Mouse (Mus musculus): ENCODE data around the gene Atp9a.

The Atp9a gene

DNA sequence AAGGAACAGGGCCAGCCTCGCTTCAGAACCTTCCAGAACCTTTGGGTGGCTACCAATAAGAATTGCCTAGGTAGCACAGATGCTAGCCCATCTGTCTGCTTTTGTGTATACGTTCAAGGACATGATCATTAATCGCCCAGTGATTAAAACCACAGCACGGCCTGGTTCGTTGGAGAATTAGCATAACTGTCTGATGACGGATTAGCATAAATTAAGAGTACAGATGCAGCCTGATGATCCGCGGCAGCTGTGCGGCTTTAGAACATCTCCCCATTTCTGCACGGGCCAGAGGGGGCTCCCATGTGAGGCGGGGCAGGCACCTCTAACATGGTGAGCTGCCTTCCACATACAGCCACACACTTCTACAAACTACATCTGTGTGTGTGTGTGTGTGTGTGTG lies 100.0 kb downstream of the Atp9a start:
- no peak for DNase-seq (ENCODE audit: low read depth, low spot score)

DNA sequence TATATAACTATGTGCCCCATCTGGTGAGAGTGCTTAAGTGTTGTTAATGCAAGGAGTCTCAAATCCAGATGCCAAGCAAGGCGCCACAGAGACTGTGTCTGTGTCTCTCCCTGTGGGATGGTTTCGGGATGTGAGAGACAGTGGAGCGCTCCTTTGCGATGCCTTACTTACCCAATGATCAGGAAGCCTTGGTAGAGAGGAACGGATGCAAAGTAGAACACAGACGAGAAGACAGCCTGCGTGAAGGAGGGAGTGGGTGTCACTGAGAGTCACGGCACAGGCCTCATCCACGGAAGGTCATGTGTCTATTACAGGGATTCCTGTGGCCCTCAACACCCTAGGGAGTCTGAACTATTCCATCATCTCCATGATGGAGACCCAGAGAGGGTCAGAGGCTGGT lies 101.7 kb downstream of the Atp9a start:
- no peak for DNase-seq (ENCODE audit: low read depth, low spot score)

DNA sequence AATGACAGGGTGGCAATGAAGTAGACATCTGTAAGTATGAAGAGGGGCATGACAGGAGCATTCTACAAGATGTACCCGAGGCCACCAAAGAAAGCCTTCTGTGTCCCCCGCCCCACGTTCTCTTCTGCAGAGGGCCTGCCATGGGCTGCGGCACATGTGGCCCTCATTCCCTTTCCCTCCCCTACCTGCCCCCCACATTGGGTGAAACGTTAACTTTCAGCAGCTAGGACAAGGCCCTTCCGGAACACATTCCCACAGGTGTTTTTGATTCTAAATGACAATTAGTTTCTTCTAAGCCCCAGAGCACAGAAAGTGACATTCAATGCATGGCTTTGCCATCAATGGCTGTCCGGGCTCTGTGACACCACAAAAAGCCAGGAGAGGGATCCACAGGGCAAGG lies 107.3 kb downstream of the Atp9a start:
- no peak for DNase-seq (ENCODE audit: low read depth, low spot score)

DNA sequence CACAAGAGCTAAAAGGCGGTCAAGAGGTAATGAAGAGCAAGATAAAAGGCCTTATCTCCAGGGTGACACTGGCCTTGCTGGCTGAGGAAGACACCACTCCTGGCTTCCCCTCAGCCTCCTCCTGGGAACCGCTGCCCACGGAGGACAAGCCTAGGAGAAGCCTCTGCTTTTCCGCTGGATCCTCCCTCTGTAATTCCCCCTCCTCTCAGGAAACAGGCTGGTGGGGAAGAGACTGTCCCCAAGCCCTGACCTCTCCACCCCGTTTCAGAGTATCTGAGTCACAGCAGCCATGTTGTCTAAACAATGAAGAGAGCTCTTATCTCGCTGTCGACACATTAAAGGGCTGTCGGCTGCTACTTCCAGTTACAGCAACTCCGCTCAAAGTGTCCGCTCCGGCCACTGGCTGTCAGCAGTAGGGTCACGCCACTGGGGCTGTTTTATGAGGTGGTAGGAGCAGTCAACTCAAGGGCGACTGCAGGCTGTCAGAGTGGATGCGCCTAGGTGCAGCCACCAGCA lies 108.8 kb downstream of the Atp9a start:
- no peak for DNase-seq (ENCODE audit: low read depth, low spot score)

DNA sequence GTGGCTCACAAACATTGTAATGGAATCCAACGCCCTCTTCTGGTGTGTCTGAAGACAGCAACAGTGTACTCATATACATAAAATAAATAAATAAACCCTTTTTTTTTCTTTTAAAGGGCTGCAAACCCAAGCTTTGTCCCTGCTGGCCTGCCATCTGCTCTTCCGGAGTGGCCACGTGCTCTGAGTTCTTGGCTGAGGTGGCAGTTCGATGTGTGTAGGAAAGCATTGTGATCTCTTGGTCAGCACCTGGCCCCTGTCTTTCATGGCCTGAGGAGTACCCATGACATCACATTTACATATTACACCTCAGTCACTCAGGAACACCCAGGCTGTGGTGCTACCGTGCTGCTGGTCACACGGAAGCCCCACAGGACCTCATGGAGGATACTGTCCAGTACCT lies 109.7 kb downstream of the Atp9a start:
- DNase-seq (ENCODE audit: low read depth, low spot score) = no peak

DNA sequence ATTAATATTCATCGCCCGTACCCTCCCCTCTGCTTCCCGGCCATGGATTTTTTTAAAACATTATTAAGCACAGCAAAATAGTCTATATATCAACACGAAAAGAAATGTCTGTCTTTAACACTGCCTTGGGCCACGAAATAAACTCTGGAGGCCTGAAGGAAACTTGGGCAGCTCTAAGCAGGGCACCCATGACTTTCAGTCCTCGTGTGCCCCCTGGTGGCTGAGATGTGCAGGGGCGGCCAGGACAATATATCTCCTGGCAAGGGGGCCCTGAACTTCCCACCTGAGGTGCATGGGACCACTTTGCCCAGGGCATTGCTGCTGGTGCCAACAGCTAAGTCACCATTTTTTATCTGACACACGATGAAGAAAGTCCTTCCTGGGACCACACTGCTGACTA lies 113.4 kb downstream of the Atp9a start:
- peak; percentile 5 for DNase-seq (ENCODE audit: low read depth, low spot score)

DNA sequence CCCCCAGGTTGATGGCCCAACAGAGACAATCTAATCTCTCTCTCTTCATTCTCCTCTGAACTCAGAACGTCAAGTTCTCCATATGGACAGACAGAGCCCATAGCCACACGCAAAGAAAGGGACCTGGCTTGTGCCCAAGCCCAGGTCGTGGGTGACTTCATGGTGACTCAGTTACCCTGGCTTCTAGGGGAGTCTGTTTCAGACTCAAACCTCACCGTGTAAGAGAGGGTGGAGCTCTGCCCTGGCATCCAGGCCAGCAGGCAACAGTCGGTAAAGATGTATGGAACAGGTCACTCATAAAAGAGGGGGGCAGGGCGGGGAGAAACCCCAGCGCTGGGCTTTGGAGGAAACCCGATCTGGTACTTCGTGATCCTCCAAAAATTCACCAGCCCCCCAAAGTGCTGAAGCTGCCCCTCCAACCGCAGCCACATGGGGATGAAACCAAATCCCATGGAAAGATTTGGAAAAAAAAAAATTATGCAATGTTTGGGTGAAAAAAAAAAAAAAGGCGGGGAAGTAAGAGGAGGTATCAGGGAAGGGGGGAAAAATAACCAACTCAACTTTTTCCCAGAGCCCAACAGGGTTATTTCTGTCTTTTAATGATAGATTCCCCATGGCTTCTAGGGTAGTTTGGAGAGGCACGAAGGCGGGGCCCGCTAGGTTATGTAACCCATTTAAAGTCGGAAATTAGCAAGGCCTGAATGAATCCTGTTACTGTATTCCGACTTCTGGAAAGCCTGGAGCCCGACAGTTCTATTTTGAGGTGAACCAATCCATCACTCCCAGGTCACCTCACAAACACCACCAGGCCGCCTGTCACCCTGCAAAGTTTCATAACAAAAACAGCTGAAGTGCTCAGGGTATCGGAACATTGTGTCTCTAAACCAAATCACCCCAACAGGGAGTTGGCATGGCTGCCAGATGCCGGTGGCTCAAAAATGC lies 114.1 kb downstream of the Atp9a start:
- no peak for DNase-seq (ENCODE audit: low read depth, low spot score)

DNA sequence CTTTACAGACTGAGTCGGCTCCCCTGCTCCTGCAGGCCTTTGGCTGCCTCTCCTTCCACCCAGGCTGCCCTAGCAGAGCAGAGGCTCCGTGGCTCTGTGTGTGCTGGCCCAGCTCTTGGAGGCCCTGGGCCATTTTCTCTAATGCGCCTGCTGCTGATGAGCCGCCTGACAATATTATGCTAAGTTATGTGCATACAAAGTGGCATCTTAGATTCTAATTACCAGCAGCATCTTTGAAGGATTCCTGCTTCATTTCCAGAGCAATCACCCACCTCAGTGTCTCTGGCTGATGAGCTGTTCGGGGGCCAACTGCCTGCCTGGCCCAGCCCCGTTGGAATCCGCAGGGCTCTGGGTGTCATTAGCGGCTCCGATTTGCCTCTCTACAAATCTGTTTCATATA lies 115.8 kb downstream of the Atp9a start:
- no peak for DNase-seq (ENCODE audit: low read depth, low spot score)

DNA sequence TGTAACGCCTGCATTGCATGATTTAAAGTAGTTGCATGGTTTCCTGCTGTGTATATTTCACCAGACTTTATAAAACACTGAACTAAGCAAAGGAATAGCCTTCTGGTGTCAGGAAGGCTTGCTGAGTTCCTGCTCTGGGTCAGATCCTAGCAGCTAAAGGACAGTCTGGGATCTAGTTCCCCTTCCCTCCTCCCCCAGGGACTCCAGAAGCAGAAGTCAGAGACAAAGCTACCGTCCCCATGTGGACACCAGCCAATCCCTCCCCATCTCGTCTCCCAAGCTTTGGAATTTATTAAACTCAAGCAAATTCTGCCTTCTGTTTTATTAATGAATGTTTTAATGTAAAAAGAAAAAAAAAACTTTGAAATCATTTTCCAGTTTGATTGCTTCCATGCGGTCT lies 117.1 kb downstream of the Atp9a start:
- DNase-seq (ENCODE audit: low read depth, low spot score) = no peak

DNA sequence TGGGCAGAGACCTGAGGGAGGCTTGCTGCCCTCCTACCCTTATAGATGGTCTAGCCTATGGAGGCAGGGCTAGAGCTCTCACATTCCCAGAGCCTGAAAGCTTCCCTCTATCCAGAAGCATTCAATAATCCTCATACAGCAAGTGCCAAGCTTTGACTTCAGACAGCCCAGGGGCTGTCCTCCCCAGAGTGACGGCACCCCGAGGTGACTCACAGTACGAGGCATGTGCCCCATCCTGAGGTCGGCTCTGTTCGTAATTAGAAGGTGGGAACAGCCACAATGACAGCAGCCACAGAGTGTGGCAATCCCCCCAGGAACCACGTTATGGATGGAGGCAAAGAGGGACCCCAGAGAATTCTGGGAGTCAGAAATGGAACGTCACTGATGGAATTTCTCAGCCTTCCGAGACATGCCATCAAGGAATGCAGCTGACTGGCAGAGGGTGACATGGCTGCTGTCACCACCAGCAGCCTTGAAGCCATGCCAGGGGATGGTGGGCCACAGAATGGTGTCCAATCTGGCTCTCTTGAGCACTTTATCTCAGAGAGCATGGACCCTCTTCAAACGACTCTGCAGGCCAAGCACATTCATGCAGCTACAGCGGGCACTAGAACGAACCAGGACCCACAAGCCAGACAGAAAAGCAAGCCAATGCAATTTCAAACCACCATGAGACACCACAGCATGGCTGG lies 121.0 kb downstream of the Atp9a start:
- no peak for DNase-seq (ENCODE audit: low read depth, low spot score)

DNA sequence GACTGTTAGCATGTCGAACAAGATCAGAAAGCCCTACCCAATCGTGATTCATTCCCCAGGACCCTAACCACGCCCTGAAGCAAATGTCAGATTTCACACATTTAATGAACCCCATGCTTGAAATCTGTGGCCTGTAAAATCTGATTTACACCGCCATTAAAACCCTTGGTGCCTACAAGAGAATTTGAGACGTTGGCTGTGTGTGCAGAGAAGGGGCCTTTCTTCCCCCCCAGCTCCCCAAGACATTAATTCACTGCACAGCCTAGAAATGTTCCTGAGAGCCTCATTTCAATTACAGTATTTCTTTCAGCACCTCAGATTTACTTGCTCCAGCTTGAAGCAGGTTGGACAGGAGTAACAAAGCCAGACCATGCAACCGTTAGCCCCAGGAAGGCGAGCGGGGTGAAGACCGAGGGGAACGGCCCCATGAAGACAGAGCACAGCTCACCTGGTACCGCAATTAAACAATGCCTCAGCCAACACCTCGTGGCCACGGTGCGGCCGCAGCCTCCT lies 123.9 kb downstream of the Atp9a start:
- no peak for DNase-seq (ENCODE audit: low read depth, low spot score)

DNA sequence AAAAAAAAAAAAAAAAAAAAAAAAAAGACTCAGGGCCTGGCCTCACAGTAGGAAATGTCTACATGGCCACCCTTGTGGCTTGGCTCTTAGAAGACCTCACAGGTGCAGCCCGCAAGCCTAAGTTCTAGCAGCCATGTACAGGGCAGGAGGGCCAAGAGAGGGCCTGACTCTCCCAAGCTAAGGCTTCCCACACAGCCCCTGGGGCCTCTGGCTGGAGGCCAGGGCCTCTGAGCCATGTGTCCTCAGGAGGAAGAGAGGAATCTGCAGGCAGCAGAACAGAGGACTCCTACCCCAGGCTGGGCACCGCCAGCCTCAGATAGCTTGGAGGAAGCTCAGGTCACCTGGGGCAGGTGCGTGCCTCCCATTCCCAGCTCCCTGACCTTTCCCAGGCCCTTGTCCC lies 127.0 kb downstream of the Atp9a start:
- DNase-seq (ENCODE audit: low read depth, low spot score) = no peak

DNA sequence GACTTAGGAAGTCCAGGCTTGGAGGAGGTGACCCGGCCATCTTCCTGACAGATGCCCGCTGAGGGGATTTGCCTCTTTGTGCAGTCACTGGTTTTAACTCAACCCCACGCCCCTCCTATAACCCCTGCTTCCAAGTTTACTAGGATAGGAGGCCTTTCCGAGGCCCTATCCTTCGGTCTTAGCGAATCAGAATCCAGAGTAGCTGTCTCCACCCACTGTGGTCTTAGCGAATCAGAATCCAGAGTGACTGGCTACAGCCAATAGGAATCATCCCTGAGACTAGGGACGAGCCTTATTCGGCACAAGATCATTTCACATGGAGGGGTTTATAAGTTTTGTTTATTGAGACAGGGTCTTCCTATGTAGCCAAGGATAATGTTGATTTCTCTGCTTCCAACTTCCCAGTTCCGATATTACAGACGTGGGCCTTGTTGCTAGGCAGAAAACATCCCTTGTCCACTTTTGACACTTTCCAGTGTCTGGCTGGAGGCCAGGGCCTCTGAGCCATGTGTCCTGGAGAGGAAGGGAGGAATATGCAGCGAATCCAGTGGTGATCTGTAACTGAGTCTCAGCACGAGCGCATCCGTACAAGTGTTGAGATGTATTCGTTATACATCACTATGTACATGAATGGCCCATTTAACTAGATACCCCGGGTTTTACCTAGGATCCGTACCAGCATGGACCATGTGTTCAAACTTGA lies 127.9 kb downstream of the Atp9a start:
- DNase-seq (ENCODE audit: low read depth, low spot score) = no peak

DNA sequence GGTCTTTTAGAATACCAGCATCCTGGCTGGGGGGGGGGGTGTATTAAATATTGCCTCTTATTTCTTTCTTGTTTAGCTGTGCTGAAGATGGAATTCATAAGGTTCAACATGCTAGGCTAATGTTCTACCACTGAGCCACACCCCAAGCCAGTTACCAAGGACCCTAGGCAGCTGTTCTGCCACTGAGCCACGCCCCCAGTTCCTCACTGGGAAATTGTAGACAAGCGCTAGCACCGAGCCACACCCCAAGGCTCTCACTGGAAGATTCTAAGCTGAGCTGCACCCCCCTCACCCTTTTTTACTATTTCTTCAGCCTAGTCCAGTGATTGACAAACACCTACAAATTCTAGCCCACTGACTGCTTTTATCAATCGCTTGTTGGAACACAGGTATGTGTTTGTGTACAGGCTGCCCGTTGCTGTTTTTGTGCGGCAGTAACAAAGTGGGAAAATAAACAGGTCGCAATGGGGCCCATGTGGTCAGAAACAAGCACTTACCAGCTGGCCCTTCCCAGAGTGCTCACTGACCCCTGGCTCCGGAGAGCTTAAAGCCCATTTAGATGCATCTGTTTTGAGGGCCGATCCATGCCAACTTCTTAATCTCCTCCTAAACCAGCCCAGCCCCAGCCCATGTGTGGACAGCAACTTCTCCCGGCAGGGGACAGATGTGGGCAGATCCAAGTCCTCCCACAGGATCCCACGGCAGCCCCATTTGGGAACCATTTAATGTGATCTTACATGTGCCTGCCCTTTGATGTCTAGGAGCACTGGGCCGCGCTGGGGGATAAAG lies 128.9 kb downstream of the Atp9a start:
- no peak for DNase-seq (ENCODE audit: low read depth, low spot score)

DNA sequence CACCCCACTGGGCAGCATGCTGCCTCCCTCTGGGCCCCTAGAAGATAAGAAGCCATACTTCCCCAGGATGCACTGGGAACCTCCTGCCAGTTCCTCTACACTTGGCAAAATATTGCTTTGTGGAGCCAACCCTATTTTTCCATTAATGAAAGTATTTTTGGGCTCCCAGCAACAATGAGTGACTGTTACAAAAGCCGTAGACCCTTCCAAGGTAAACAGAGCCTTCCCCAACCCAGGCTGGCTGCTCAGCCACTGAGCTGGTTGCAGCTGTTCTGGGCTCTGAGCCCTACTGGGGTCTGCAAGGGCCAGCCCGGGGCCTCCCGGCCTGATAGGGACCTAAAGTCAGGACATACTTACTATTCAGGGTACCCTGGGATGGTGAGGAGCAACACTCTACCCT lies 131.3 kb downstream of the Atp9a start:
- no peak for DNase-seq (ENCODE audit: low read depth, low spot score)

DNA sequence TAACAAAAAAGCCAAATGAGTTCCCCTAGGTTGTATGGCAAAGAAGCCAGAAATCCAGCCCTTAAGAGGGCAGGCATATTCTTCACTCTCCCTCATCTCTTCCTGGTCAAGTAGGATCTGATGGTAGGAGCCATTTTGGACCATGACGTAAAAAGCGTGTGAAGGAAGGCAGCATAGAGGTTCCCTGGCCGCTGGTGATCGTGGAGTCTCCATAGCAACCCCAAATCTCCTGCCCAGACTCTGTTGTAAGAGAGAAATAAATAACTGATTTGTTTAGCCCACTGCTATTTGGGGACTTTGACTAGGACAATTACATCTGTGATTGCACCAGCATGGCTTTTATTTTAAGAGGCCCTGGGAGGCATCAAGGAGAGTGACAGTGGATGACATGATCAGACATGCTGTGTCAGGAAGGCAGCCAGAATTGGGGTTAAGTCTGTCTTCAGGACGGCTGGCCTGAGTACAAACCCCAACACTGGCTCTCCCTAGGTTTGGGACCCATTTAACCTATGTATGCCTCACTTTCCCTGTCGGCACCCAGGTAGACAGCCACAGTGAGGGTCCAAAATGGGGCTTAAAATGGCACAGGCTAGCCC lies 132.5 kb downstream of the Atp9a start:
- no peak for DNase-seq (ENCODE audit: low read depth, low spot score)

DNA sequence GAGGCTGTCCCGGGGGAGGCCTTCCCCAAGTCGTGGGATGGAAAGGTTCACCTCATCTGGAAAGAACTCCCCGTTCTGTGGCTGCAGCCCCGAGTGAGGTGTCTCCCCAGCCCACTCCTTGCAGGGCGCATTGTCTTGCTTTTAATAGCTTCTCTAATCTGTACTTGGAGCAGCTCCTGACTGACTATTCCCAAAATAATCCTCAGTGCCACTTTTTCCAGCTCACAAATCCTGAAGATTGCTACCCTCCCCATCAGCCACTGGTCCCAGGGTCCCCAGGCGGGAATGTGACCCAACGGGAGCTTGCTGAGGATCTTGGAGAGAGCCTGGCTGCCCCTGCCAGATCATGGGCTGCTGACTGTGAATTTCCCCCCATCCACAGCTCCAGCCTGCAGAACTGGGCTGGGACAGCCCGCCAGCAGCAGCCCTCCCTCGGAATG lies 134.1 kb downstream of the Atp9a start:
- DNase-seq (ENCODE audit: low read depth, low spot score) = no peak

DNA sequence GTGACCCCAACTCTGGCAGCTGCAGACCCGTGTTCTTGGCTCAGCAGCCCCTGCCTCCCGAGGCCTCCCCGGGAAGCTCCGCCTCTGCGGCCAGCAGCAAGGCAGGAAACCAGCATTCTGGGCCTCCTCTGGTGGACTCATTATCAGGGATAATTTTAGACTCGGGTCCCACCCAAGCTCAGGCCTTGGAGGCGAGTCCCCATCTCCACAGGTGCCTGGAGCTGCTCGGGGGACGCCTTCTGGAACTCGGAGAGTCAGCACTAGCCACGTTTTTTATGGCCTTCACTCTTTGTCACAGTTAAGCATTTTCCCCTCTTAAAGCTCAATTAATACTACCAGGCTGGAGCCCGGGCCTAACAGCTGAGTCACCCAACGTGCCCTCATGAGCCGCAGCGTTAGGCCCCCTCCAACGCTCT lies 137.5 kb downstream of the Atp9a start:
- DNase-seq (ENCODE audit: low read depth, low spot score) = no peak

DNA sequence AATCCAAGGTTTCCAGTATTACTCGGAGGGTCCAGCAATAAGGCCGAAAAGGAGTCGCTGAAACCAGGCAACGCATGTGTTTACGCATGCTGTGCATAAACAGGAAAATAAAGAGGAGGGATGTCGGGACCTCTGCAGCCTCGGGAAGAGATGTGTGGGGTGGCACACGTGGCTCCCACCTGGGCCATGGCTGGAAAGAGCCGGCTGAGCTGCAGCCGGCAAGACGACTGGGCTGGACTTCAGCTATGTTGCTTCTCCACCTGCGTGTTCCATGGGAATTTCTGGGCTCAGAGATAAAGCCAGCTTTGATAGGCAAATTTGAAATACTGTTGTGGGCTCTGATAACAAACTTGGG lies 139.8 kb downstream of the Atp9a start:
- no peak for DNase-seq (ENCODE audit: low read depth, low spot score)

DNA sequence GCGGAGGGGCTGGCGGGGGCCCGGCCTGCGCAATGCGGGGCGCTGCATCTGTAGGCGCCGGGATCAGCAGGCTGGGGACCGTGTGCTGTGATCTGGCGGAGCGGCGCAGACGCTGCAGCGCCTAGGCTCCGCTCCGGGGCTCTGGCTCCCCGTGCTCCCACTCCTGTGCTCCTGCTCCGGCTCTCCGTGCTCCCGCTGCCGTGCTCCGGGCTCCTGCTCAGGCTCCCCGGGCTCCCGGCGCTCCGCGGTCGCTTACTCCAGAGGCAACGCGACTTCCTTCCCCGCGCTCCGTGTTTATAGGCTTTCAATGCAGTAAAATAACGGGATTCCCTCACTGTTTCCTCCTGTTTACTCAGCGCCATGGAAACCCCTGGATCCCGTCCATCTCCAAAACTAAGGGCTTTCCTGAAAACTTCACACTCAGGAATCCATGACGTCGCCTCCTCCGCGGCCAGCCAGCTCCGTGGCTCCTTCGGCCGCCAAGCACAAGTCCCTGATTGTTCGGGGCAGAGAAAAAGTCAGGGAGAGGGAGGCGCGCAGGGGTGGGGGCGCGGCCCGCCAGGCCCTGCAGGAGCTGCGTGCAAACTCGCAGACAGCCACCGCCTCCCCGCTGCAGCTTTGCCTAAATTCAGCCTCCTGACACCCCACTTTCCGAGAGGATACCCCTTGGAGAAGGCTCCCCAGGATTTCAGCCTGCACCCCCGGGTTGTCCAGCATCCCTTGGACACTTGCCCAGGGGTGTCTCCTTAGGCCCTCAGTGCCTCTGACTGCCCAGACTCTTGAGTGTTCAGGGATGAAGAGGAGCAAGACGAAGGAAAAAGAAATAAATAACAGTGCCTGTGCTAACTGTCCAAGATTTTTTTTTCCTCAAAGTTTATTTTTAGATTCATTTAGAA lies 140.5 kb downstream of the Atp9a start, which contains the start of gene Nfatc2:
Gene Nfatc2, minus strand, starts transcription at position 167 of the 896 bp plus-strand sequence.
- DNase-seq (ENCODE audit: low read depth, low spot score) = no peak

Measured in c-Kit-negative CD71-positive TER-119-positive erythroid progenitor cells, embryonic 14.5 days (primary cell).